Mouse (Mus musculus): ENCODE measurements around the gene Gm20388.

GRCm38 (mm10) chr8:120339743-120340142 is 429.1 kb downstream of the Gm20388 start:
- no peak for TF ChIP-seq CTCF (IDR thresholded peaks at IDR 0.05; ENCODE audit: borderline replicate concordance, insufficient read depth, low read depth, low read length)
- no peak for TF ChIP-seq POLR2A (IDR thresholded peaks at IDR 0.05; ENCODE audit: borderline replicate concordance, insufficient read depth, low read length)
